Mouse (Mus musculus) embryonic facial prominence, embryonic 10.5 days (tissue): Measurements from ENCODE around the gene Islr2. TPM values are rescaled to one million over a fixed set of nuclear protein-coding genes. Genes with fewer than 3 reads are reported as not detected.
A peak's percentile ranks its signal among the peaks of the same experiment; 100 is the strongest.
"Not testable (repeated sequence)": the region's sequence is repeated elsewhere in the genome, so short reads cannot be mapped to it uniquely, and the experiment has no call there.

ENCODE experiments used
- DNase-seq: peaks from one replicate; pipeline ENCODE4 v3.0.0-alpha.2; 2017; ENCODE audit warnings: low spot score
- H3K27ac ChIP-seq: fragments of 300-500 bp; sonication (generic); replicated peaks from 2 replicates; pipeline ENCODE4 v1.5.1; 2016; ENCODE audit warnings: mild to moderate bottlenecking
- H3K27me3 ChIP-seq: fragments of 300-500 bp; sonication (generic); replicated peaks from 2 replicates; pipeline ENCODE4 v1.6.1; 2016; ENCODE audit warnings: low read depth, mild to moderate bottlenecking; ENCODE audit not compliant: poor library complexity, severe bottlenecking
- H3K36me3 ChIP-seq: fragments of 300-500 bp; sonication (generic); replicated peaks from 2 replicates; pipeline ENCODE4 v1.6.1; 2016; ENCODE audit warnings: mild to moderate bottlenecking, moderate library complexity
- H3K4me1 ChIP-seq: fragments of 300-500 bp; sonication (generic); 2 replicates; pipeline ENCODE4 v1.6.1; 2016
- H3K4me3 ChIP-seq: fragments of 300-500 bp; sonication (generic); 2 replicates; pipeline ENCODE4 v1.5.1; 2016; ENCODE audit warnings: mild to moderate bottlenecking, moderate library complexity
- H3K9me3 ChIP-seq: fragments of 300-500 bp; sonication (generic); 2 replicates; pipeline ENCODE4 v1.6.1; 2016; ENCODE audit warnings: mild to moderate bottlenecking
- WGBS: fragments of 180-500 bp; shearing (Covaris S2); methylation state at CpG from one replicate; pipeline ENCODE4 v1.1.7; 2016; 5-methylcytosine and 5-hydroxymethylcytosine counted together
- polyA plus RNA-seq: library from polyadenylated mRNA; unstranded; fragments of >200 nt; fragmentation: Nextera tagmentation; extraction: Ambion mirVana; gene quantifications from 2 replicates; pipeline ENCODE4 v1.2.1, GENCODE M21; 2016

Gene Islr2
- 1.5 and 2.2 TPM in 2 replicates for polyA plus RNA-seq

- peak within 1 kb of the TSS; percentile 11; the same call in 1 of the 2 replicates for H3K27ac ChIP-seq
- peak; percentile 84 for DNase-seq
- peaks cover 86% of the 10 kb centered on the region for H3K27me3 ChIP-seq
- under 1% methylated on average over 42 of the region's 42 CpGs for WGBS
- no peaks in the 10 kb centered on the region for H3K9me3 ChIP-seq
- H3K4me3 ChIP-seq: peak within 1 kb of the TSS; percentile 50
- no peaks in the 10 kb centered on the region for H3K36me3 ChIP-seq
- peaks cover 53% of the 10 kb centered on the region for H3K4me1 ChIP-seq
These were observed at the start of gene Islr2, which contains the start of gene Islr for GRCm38 (mm10) chr9:58203516-58204447. Gene Islr2, minus strand, starts transcription at chr9:58204319. Gene Islr, minus strand, starts transcription at chr9:58204306.

GRCm38 (mm10) chr9:58253805-58254122 is 49.6 kb upstream of the Islr2 start:
- H3K9me3 ChIP-seq, H3K27me3 ChIP-seq, DNase-seq: not testable (repeated sequence)
- H3K27ac ChIP-seq: peak overlapping the region; percentile 83
- WGBS: 73% methylated on average over 5 of the region's 5 CpGs
- peaks cover 25% of the 10 kb centered on the region; the same call in 1 of the 2 replicates for H3K36me3 ChIP-seq
- peak overlapping the region; percentile 82 for H3K4me3 ChIP-seq
- peaks cover 33% of the 10 kb centered on the region for H3K4me1 ChIP-seq

GRCm38 (mm10) chr9:58253033-58253804 is 49.1 kb upstream of the Islr2 start, which contains the start of gene Stoml1:
Gene Stoml1, plus strand, starts transcription at chr9:58253164.
- H3K27me3 ChIP-seq: no peaks in the 10 kb centered on the region
- peak within 1 kb of the TSS; percentile 83 for H3K27ac ChIP-seq
- H3K36me3 ChIP-seq: peaks cover 21% of the 10 kb centered on the region; the same call in 1 of the 2 replicates
- no peaks in the 10 kb centered on the region for H3K9me3 ChIP-seq
- peaks cover 39% of the 10 kb centered on the region for H3K4me1 ChIP-seq
- DNase-seq: peak; percentile 95
- H3K4me3 ChIP-seq: peak within 1 kb of the TSS; percentile 82
- WGBS: under 1% methylated on average over 31 of the region's 31 CpGs

- H3K4me3 ChIP-seq, H3K9me3 ChIP-seq, DNase-seq, H3K27ac ChIP-seq, H3K27me3 ChIP-seq, H3K36me3 ChIP-seq: not testable (repeated sequence)
- H3K4me1 ChIP-seq: peaks cover 60% of the 10 kb centered on the region
- 91% methylated on average over 1 of the region's 1 CpGs for WGBS
These were observed 46.6 kb upstream of the Islr2 start for GRCm38 (mm10) chr9:58250730-58251129.

GRCm38 (mm10) chr9:58250322-58250721 is 46.2 kb upstream of the Islr2 start:
- H3K9me3 ChIP-seq: no peaks in the 10 kb centered on the region
- DNase-seq: no peak
- 75% methylated on average over 8 of the region's 8 CpGs for WGBS
- peak overlapping the region; percentile 62 for H3K4me3 ChIP-seq
- H3K36me3 ChIP-seq: peaks cover 4% of the 10 kb centered on the region; the same call in 1 of the 2 replicates
- no peaks in the 10 kb centered on the region for H3K27me3 ChIP-seq
- peak overlapping the region; percentile 88 for H3K27ac ChIP-seq
- peaks cover 60% of the 10 kb centered on the region for H3K4me1 ChIP-seq

- Histone ChIP-seq H3K27ac (peak within 1 kb of the TSS; percentile 88), H3K4me3 (peak within 1 kb of the TSS; percentile 62), H3K4me1 (peaks cover 58% of the 10 kb centered on the region), H3K36me3 (peaks cover 4% of the 10 kb centered on the region; the same call in 1 of the 2 replicates), H3K9me3 (no peaks in the 10 kb centered on the region), H3K27me3 (no peaks in the 10 kb centered on the region)
- WGBS: 1% methylated on average over 16 of the region's 16 CpGs
- DNase-seq: peak; percentile 75
These were observed 45.6 kb upstream of the Islr2 start, which contains the start of gene Pml for GRCm38 (mm10) chr9:58249592-58250192. Gene Pml, minus strand, starts transcription at chr9:58249786.

GRCm38 (mm10) chr9:58248746-58249413 is 44.8 kb upstream of the Islr2 start:
- peak overlapping the region; percentile 88 for H3K27ac ChIP-seq
- no peak for DNase-seq
- H3K4me1 ChIP-seq: peaks cover 59% of the 10 kb centered on the region
- 48% methylated on average over 7 of the region's 7 CpGs for WGBS
- H3K9me3 ChIP-seq: no peaks in the 10 kb centered on the region
- H3K4me3 ChIP-seq: peak overlapping the region; percentile 62
- no peaks in the 10 kb centered on the region for H3K27me3 ChIP-seq
- H3K36me3 ChIP-seq: peaks cover 9% of the 10 kb centered on the region; the same call in 1 of the 2 replicates

- H3K4me3 ChIP-seq: peak overlapping the region; percentile 50
- peak; percentile 87 for DNase-seq
- 13% methylated on average over 25 of the region's 25 CpGs for WGBS
- H3K36me3 ChIP-seq: peaks cover 17% of the 10 kb centered on the region
- no peaks in the 10 kb centered on the region for H3K9me3 ChIP-seq
- peak overlapping the region; percentile 80 for H3K27ac ChIP-seq
- no peaks in the 10 kb centered on the region for H3K27me3 ChIP-seq
- peaks cover 52% of the 10 kb centered on the region for H3K4me1 ChIP-seq
These were observed 43.1 kb upstream of the Islr2 start for GRCm38 (mm10) chr9:58247064-58247759.

GRCm38 (mm10) chr9:58246083-58246591 is 42.0 kb upstream of the Islr2 start:
- WGBS: 77% methylated on average over 4 of the region's 4 CpGs
- no peak overlapping the region for H3K27ac ChIP-seq
- H3K9me3 ChIP-seq: no peaks in the 10 kb centered on the region
- peaks cover 62% of the 10 kb centered on the region for H3K4me1 ChIP-seq
- peaks cover 17% of the 10 kb centered on the region for H3K36me3 ChIP-seq
- H3K4me3 ChIP-seq: no peak overlapping the region
- no peaks in the 10 kb centered on the region for H3K27me3 ChIP-seq
- no peak for DNase-seq

GRCm38 (mm10) chr9:58243696-58244095 is 39.6 kb upstream of the Islr2 start:
- Histone ChIP-seq H3K27ac (no peak overlapping the region), H3K4me1 (peaks cover 42% of the 10 kb centered on the region), H3K27me3 (no peaks in the 10 kb centered on the region), H3K36me3 (peaks cover 19% of the 10 kb centered on the region), H3K4me3 (no peak overlapping the region), H3K9me3 (no peaks in the 10 kb centered on the region)
- no peak for DNase-seq
- WGBS: 89% methylated on average over 6 of the region's 6 CpGs

- peaks cover 19% of the 10 kb centered on the region for H3K36me3 ChIP-seq
- H3K27me3 ChIP-seq: no peaks in the 10 kb centered on the region
- no peak for DNase-seq
- H3K27ac ChIP-seq: no peak overlapping the region
- H3K4me3 ChIP-seq: no peak overlapping the region
- H3K9me3 ChIP-seq: no peaks in the 10 kb centered on the region
- peaks cover 34% of the 10 kb centered on the region for H3K4me1 ChIP-seq
- WGBS: 89% methylated on average over 5 of the region's 5 CpGs
These were observed 38.6 kb upstream of the Islr2 start for GRCm38 (mm10) chr9:58242696-58243095.
